Mouse (Mus musculus): ENCODE results near the gene Luzp4.
"Not testable (repeated sequence)": the region's sequence is repeated elsewhere in the genome, so short reads cannot be mapped to it uniquely, and the experiment has no call there.

Luzp4 gene

DNA sequence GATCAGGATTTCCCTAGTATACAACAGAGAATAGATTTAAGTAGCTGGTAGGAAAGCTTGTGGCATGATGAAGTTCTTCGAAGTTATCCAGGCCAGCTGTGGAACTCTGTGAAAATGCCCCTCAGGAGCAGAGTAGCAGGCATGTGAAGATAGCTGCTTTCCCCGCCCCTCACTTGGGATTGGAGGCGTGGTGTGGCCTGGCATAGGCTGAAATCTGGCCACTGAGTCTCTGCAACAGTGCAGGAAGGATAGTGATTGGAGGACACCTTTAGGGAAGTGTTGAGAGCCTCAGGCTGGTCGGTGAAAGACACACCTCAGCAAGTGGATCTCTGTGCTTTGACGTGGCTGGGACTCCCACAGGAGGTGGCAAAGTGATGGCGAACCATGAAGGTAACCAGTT is at the start of gene Luzp4:
Gene Luzp4, plus strand, starts transcription at position 301 of the 400 bp plus-strand sequence.
- DNase-seq (ENCODE audit: low spot score) = not testable (repeated sequence)

- DNase-seq (ENCODE audit: low spot score) = not testable (repeated sequence)
Observed at GRCm38 (mm10) chrX:148841801-148842200, 15.6 kb upstream of the Luzp4 start.
